Mouse (Mus musculus) liver, embryonic 14.5 days (tissue): ENCODE measurements around the gene Man1c1.

Experiments
- CTCF ChIP-seq: IDR thresholded peaks from 2 replicates; pipeline ENCODE4 v1.5.1; 2016; ENCODE audit warnings: antibody characterized with exemption, low read depth, control low read depth
- EP300 ChIP-seq: IDR thresholded peaks from 2 replicates; pipeline ENCODE4 v1.6.1; 2016; ENCODE audit warnings: antibody characterized with exemption, low read depth

- TF ChIP-seq CTCF (peak; percentile 92), EP300 (no peak)
Measured at GRCm38 (mm10) chr4:134713937-134714336, 9.8 kb upstream of the Man1c1 start.
